Mouse (Mus musculus): Measurements from ENCODE around the gene Tmem185b.

The Tmem185b gene

DNA sequence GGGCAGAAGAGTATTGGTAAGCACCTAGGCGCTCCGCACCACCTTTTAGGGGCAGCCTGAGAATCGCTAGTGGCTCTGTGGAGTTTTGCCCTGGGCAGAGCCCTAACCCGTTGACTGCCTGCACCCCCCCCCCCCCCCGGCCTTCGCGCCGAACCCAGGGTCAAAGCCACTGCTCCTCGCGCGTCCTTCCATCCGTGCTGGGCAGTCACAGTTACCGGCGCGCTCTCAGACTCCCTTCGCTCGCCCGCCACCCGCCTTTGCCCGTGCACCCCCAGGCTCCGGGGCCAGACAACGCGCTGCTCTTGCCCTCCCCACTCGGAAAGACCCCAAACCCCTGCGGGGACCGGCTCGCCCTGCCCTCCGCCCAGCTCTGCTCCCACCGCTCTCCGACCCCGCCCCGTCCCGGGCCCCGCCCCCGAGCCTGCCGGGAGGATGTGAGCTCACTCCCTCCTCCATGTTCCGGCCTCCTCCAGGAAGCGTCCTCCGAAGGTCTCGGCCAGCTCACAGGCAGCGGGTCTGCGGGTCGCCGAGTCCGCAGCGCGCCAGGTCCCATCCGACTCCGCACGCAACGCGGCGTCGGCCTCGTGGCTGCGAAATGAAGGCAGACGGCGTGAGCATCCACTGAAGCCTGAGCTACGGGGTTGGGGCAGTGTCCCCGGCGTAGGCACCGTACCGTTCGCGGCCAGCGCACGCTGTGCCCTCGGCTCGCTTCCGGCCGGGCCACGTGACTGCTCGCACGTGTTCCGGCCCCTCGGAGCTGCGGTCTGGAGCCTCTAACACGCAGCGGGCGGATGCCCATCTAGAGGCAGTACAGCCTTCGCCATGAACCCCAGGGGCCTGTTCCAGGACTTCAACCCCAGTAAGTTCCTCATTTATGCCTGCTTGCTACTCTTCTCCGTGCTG, at the start of gene Tmem185b:
Gene Tmem185b (plus strand): TSS at position 472 of the 903 bp plus-strand sequence.
- DNase-seq = peak; percentile 92 to 98

- DNase-seq = no peak
Measured at GRCm38 (mm10) chr1:119476905-119477353, 49.0 kb upstream of the Tmem185b start.

GRCm38 (mm10) chr1:119479641-119480040, 46.3 kb upstream of the Tmem185b start:
- DNase-seq = no peak

DNA sequence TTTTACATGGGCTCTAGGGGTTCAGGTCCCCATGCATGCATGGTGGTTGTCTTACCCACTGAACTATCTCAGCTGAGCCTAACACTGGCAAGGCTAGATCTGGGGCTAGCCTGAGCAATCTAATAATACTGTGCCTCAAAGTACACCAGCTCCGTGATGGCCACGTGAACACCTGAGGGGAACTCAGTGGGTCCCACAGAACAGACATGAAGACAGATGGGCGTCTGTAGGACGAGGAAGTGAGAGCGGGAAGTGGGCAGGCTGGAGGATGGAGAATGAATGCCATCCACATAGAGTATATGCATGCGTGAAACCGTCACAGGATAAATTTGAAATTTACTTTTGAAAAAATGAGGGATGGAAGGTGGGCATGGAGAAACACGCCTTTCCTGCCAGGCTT, 45.3 kb upstream of the Tmem185b start:
- DNase-seq = no peak

GRCm38 (mm10) chr1:119481205-119481932, 44.6 kb upstream of the Tmem185b start:
- DNase-seq = peak; percentile 33 to 48

GRCm38 (mm10) chr1:119482891-119483290, 43.1 kb upstream of the Tmem185b start:
- DNase-seq = no peak

- peak; percentile 55 to 69 for DNase-seq
Measured at GRCm38 (mm10) chr1:119484457-119484856, 41.5 kb upstream of the Tmem185b start.

DNA sequence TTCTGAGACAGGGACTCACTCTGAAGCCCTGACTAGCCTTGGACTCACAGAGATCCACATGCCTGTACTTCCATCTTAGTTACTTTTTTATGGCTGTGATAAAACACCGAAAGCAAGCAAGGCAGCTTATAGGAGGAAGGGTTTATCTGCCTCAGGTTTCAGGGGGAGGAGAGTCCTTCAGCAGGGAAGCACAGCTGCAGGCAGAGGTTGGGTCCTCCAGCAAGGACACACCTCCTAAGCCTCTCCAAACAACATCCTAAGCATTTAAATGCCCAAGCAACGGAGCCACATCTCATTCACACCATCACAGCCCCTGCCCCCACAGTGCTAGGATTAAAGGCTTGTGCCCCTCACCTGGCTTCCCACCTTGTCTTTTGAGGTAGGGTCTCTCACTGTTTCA, 40.1 kb upstream of the Tmem185b start:
- no peak for DNase-seq

DNA sequence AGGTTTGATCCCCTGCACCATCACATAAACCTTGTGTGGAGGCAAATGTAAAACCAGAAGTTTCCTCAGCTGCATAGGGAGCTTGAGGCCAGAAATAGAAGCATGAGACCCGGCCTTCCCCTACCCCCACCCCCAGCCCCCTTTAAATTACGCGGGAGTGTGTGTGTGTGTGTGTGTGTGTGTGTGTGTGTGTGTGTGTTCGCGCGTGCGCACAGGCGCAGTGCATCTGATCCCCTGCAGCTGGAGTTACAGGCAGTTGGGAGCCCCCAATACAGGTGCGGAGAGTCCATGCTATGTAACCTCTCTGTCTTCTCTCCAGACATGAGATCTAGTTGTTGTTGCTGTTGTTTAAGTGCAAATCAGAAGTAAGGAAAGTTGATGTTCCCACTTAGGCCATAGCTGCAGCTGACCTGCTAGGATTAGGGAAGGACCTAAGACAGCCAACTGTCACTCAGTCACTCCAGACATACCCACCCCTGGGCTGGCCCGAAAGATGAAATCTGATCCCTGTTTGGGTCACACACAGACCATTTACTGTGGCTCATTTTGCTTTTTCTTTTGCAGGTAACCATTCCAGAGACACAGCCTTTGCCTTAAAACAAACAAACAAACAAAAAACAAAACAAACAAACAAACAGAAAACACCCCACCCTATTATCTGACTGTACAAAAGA, 37.9 kb upstream of the Tmem185b start:
- DNase-seq = no peak

- DNase-seq = no peak
Measured at GRCm38 (mm10) chr1:119490765-119491164, 35.2 kb upstream of the Tmem185b start.

DNA sequence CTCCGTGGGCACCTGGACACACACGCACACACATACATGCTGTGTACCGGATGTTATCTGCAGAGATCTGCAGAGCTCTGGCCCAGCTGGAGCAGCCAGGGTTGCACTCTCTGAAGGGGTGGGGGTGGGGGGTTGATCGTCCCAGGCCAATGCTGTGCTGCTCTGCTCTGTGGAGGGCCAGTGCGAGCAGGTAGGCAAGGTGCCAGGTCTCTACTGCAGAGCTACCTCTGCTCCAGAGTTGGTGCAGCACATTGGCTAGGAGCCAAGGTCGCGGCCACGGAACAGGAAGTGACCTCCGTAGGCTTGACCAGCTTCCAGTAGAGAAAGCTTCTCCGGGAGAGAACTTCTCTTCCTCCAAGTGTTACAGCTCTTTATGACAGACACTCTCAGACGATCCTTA, 33.9 kb upstream of the Tmem185b start:
- peak; percentile 96 to 98 for DNase-seq

- no peak for DNase-seq
Measured at GRCm38 (mm10) chr1:119492505-119492904, 33.5 kb upstream of the Tmem185b start.

- DNase-seq = peak in 1 of 2 experiments; percentile 60
Measured at GRCm38 (mm10) chr1:119494024-119494711, 31.8 kb upstream of the Tmem185b start.

- DNase-seq = no peak
Measured at GRCm38 (mm10) chr1:119494712-119495395, 31.1 kb upstream of the Tmem185b start.

- DNase-seq = peak; percentile 70 to 83
Measured at GRCm38 (mm10) chr1:119495396-119495775, 30.6 kb upstream of the Tmem185b start.

- no peak for DNase-seq
Measured at GRCm38 (mm10) chr1:119497346-119498004, 28.5 kb upstream of the Tmem185b start.

DNA sequence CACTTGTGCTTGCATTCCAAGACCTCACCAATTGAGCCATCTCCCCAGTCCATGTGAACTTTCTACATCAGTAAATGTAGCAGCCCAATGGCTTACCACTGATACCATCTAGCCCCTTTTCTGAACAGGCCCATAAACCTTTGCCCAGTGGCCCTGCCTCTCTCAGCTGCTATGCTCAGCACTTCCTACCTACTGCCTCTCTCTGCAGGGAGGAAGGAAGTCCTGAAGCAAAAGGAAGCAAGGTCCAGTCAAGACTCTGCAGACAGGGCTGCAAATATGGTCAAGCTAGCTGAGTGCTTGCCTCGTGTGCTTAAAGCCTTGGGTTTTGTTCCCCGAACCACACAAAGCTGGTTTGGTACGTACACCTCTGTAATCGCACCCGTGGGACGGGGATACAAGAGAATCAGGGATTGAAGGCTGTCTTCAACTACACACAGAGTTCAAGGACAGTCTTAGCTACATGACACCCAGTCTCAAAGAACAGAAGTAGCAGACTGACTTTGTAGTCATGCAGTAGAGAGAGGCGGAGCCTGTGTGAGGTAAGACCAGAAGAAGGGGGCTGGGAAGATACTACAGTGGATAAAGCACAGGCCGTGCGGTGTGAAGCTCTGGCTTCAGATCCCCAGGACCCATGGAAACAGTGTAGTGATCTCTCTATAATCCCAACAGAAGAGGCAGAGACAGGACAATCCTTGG, 27.3 kb upstream of the Tmem185b start:
- DNase-seq = peak; percentile 51 to 54

GRCm38 (mm10) chr1:119499456-119499855, 26.5 kb upstream of the Tmem185b start:
- no peak for DNase-seq

- DNase-seq = no peak
Measured at GRCm38 (mm10) chr1:119501881-119502280, 24.1 kb upstream of the Tmem185b start.

DNA sequence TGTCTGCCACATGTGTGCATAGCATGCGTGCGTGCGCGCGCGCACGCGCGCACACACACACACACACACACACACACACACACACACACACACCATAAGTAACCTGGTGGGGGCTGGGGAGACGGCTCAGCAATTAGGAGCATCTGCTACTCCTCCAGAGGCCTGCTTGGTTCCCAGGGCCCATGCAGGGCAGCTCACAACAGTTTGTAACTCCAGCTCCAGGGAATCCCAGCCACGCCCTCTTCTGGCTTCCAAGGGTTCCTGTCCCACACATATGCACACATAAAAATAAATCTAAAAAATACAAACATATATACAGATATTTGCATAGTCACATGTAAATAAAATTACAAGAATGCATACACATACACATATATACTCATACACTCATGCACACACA, 23.2 kb upstream of the Tmem185b start:
- DNase-seq = no peak

DNA sequence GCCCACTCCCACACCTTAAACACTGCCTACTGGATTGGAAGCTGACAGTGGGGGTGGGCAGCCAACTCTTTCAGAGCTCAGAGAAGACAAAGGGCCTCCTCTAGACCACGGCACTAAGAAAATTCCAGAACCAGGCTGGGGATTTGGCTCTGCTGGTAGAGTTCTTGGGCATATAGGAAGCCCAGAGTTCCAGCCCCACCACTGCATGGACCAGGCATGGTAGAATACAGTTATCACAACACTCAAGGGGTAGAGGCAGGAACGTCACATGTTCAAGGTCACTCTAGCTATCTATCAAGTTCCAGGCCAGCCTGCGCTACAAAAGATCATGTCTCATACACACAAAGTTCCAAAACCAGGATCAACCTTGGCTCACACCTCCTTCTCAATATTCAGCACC, 22.8 kb upstream of the Tmem185b start:
- DNase-seq = no peak

All from kidney, postnatal 36 days (tissue).